Mouse (Mus musculus) heart, postnatal 4 days (tissue): Measurements from ENCODE around the gene Prkce. TPM values are rescaled to one million over a fixed set of nuclear protein-coding genes. Genes with fewer than 3 reads are reported as not detected.

Experiments used
- DNase-seq: peaks from one replicate; pipeline ENCODE4 v3.0.0; 2021
- total RNA-seq, 2 experiments: library from RNA; stranded (reverse); gene quantifications; 2 replicates each; pipeline ENCODE4 v1.2.3; 2021

The Prkce gene
- total RNA-seq, 2 experiments from 2014 or later: 33.8 to 35.5 TPM

GRCm38 (mm10) chr17:86525075-86525474, 357.5 kb downstream of the Prkce start:
- no peak for DNase-seq

GRCm38 (mm10) chr17:86526016-86526415, 358.4 kb downstream of the Prkce start:
- DNase-seq: no peak

- no peak for DNase-seq
These were observed 359.7 kb downstream of the Prkce start for GRCm38 (mm10) chr17:86527298-86527697.

- DNase-seq: no peak
These were observed 361.4 kb downstream of the Prkce start for GRCm38 (mm10) chr17:86529003-86529402.

GRCm38 (mm10) chr17:86529411-86529810, 361.8 kb downstream of the Prkce start:
- no peak for DNase-seq

- DNase-seq: no peak
These were observed 363.6 kb downstream of the Prkce start for GRCm38 (mm10) chr17:86531231-86531630.

- no peak for DNase-seq
These were observed 365.4 kb downstream of the Prkce start for GRCm38 (mm10) chr17:86532783-86533548.

- DNase-seq: no peak
These were observed 365.9 kb downstream of the Prkce start for GRCm38 (mm10) chr17:86533549-86533851.

- DNase-seq: peak; percentile 31
These were observed 367.5 kb downstream of the Prkce start for GRCm38 (mm10) chr17:86535096-86535495.

- DNase-seq: peak; percentile 88
These were observed 368.5 kb downstream of the Prkce start for GRCm38 (mm10) chr17:86535827-86536656.

- no peak for DNase-seq
These were observed 372.4 kb downstream of the Prkce start for GRCm38 (mm10) chr17:86539881-86540430.

GRCm38 (mm10) chr17:86546529-86546928, 378.9 kb downstream of the Prkce start:
- DNase-seq: no peak

- DNase-seq: no peak
These were observed 381.5 kb downstream of the Prkce start for GRCm38 (mm10) chr17:86549128-86549527.

- no peak for DNase-seq
These were observed 384.0 kb downstream of the Prkce start for GRCm38 (mm10) chr17:86551561-86551960.

- DNase-seq: no peak
These were observed 384.4 kb downstream of the Prkce start for GRCm38 (mm10) chr17:86551995-86552394.

- no peak for DNase-seq
These were observed 391.8 kb downstream of the Prkce start for GRCm38 (mm10) chr17:86559206-86559891.

GRCm38 (mm10) chr17:86560499-86560898, 392.9 kb downstream of the Prkce start:
- no peak for DNase-seq

- no peak for DNase-seq
These were observed 402.9 kb downstream of the Prkce start for GRCm38 (mm10) chr17:86570491-86570890.

- DNase-seq: no peak
These were observed 403.7 kb downstream of the Prkce start for GRCm38 (mm10) chr17:86571266-86571665.

- DNase-seq: no peak
These were observed 404.6 kb downstream of the Prkce start for GRCm38 (mm10) chr17:86572136-86572535.

- no peak for DNase-seq
These were observed 405.0 kb downstream of the Prkce start for GRCm38 (mm10) chr17:86572576-86572975.

- DNase-seq: no peak
These were observed 406.1 kb downstream of the Prkce start for GRCm38 (mm10) chr17:86573596-86574248.
